Mouse (Mus musculus) midbrain, embryonic 10.5 days (tissue): ENCODE results near the gene Fbxo17. TPM values are rescaled to one million over a fixed set of nuclear protein-coding genes. Genes with fewer than 3 reads are reported as not detected.

ENCODE experiments used
- DNase-seq: peaks from one replicate; pipeline ENCODE4 v3.0.0-alpha.2; 2017; ENCODE audit warnings: low spot score
- H3K27ac ChIP-seq: fragments of 300-500 bp; sonication (generic); replicated peaks from 2 replicates; pipeline ENCODE4 v1.5.1; 2016; ENCODE audit warnings: mild to moderate bottlenecking
- H3K27me3 ChIP-seq: fragments of 300-500 bp; sonication (generic); 2 replicates; pipeline ENCODE4 v1.6.1; 2016; ENCODE audit warnings: low read depth, mild to moderate bottlenecking; ENCODE audit not compliant: poor library complexity, severe bottlenecking
- H3K36me3 ChIP-seq: fragments of 300-500 bp; sonication (generic); 2 replicates; pipeline ENCODE4 v1.6.1; 2016; ENCODE audit warnings: mild to moderate bottlenecking, moderate library complexity
- H3K4me1 ChIP-seq: fragments of 300-500 bp; sonication (generic); 2 replicates; pipeline ENCODE4 v1.6.1; 2016
- H3K4me3 ChIP-seq: fragments of 300-500 bp; sonication (generic); 2 replicates; pipeline ENCODE4 v1.5.1; 2016; ENCODE audit warnings: mild to moderate bottlenecking, moderate library complexity
- H3K9me3 ChIP-seq: fragments of 300-500 bp; sonication (generic); replicated peaks from 2 replicates; pipeline ENCODE4 v1.6.1; 2016; ENCODE audit warnings: mild to moderate bottlenecking
- WGBS: fragments of 180-500 bp; shearing (Covaris S2); methylation state at CpG from one replicate; pipeline ENCODE4 v1.1.7; 2016; 5-methylcytosine and 5-hydroxymethylcytosine counted together
- polyA plus RNA-seq: library from polyadenylated mRNA; unstranded; fragments of >200 nt; fragmentation: Nextera tagmentation; extraction: Ambion mirVana; gene quantifications from 2 replicates; pipeline ENCODE4 v1.2.1, GENCODE M21; 2016

Fbxo17 gene
- polyA plus RNA-seq, 1 experiment from 2014 or later: 9.0 TPM

GRCm38 (mm10) chr7:28720753-28721537 is 4.3 kb downstream of the Fbxo17 start:
- peak; percentile 20 for DNase-seq
- Histone ChIP-seq H3K36me3 (no peaks in the 10 kb centered on the region), H3K27me3 (no peaks in the 10 kb centered on the region), H3K4me1 (peaks cover 13% of the 10 kb centered on the region), H3K4me3 (no peak overlapping the region), H3K27ac (no peak overlapping the region), H3K9me3 (peaks cover 4% of the 10 kb centered on the region; the same call in 1 of the 2 replicates)
- WGBS: 74% methylated on average over 3 of the region's 3 CpGs

DNA sequence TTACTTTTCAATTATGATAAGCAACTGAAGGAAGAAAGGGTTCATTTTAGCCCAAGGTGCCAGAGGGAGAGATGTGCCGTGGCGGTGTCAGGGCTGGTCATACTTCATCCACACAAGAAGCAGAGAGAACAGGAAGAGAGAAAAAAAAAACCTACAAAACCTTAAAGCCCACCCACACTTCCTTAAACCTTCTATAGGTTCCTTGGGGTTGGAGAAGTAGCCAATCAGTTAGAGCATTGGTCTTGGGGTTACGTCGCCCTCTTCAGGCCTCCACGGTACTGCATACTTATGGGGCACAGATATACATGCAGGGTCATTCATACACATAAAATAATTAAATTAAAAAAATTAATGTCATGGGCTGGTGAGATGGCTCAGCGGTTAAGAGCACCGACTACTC is 5.5 kb downstream of the Fbxo17 start:
- Histone ChIP-seq H3K27me3 (no peaks in the 10 kb centered on the region), H3K4me3 (no peak overlapping the region), H3K9me3 (peaks cover 4% of the 10 kb centered on the region; the same call in 1 of the 2 replicates), H3K36me3 (no peaks in the 10 kb centered on the region), H3K27ac (no peak overlapping the region), H3K4me1 (peaks cover 5% of the 10 kb centered on the region)
- WGBS: 95% methylated on average over 7 of the region's 7 CpGs
- no peak for DNase-seq

- WGBS: 92% methylated on average over 2 of the region's 2 CpGs
- H3K36me3 ChIP-seq: no peaks in the 10 kb centered on the region
- H3K27me3 ChIP-seq: no peaks in the 10 kb centered on the region
- no peak overlapping the region for H3K4me3 ChIP-seq
- H3K9me3 ChIP-seq: peaks cover 4% of the 10 kb centered on the region; the same call in 1 of the 2 replicates
- no peak overlapping the region for H3K27ac ChIP-seq
- no peak for DNase-seq
- H3K4me1 ChIP-seq: peaks cover 3% of the 10 kb centered on the region; the same call in 1 of the 2 replicates
Observed at GRCm38 (mm10) chr7:28724613-28725012, 8.0 kb downstream of the Fbxo17 start.

DNA sequence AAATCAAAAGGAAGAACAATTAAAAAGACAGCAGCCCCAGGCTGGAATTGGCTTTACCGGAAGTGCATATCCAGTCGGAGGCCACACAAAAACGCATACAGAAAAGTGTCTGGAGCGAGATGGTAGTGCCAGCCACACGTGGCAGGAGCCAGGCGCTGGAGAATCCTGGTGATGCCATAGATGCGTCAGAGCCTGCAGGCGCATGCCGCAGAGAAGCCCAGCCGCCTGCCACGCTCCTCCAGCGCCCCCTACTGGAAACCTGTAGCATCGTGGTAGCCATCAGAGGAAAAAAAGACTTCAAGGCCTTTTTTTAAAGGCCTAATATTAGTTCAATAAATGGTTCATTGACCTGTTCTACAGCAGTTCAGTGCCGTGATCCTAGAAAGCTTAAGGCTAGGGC is 10.0 kb downstream of the Fbxo17 start:
- peaks cover 9% of the 10 kb centered on the region for H3K27me3 ChIP-seq
- WGBS: 11% methylated on average over 14 of the region's 14 CpGs
- H3K4me1 ChIP-seq: peaks cover 3% of the 10 kb centered on the region; the same call in 1 of the 2 replicates
- no peak overlapping the region for H3K4me3 ChIP-seq
- peaks cover 7% of the 10 kb centered on the region; the same call in 1 of the 2 replicates for H3K36me3 ChIP-seq
- peak; percentile 82 for DNase-seq
- H3K9me3 ChIP-seq: peaks cover 13% of the 10 kb centered on the region
- no peak overlapping the region for H3K27ac ChIP-seq

DNA sequence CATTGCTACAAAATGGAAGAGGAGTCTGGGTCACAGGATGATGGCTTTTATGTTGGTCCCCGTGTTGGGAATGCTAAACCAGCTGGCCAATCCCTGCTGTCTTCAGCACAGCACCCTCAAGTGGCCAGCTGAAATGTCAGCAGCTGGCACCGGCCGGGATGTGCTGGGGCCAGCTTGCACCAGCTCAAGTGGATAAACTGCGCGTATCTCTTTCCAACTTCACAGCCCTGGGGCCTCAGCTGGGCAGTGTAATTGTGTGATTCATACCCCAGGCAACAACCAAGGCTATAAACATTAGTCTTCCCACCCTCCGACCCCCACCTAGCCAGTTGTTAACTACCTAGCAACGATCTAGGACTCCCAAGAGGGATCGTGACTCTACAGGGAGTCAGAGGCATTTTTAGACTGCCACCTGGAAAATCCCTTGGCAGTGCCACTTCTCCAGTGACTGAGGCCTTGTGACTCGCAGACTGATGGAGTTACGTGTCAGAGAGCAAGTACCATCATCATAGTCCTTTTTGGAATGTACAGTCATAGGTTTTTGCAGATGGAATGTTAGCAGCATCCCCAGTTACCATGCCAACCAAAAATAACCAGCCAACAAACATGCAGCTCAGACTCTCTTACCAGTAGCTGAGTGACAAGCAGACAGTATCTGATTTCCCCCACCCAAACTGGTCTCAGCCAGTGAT is 11.2 kb downstream of the Fbxo17 start:
- Histone ChIP-seq H3K9me3 (peaks cover 17% of the 10 kb centered on the region), H3K27me3 (peaks cover 20% of the 10 kb centered on the region), H3K4me1 (peaks cover 10% of the 10 kb centered on the region), H3K36me3 (peaks cover 9% of the 10 kb centered on the region; the same call in 1 of the 2 replicates), H3K27ac (no peak overlapping the region), H3K4me3 (no peak overlapping the region)
- 63% methylated on average over 10 of the region's 10 CpGs for WGBS
- peak; percentile 24 for DNase-seq

- DNase-seq: peak; percentile 83
- peaks cover 27% of the 10 kb centered on the region for H3K27me3 ChIP-seq
- H3K4me3 ChIP-seq: peak overlapping the region; percentile 59
- H3K4me1 ChIP-seq: peaks cover 19% of the 10 kb centered on the region
- H3K27ac ChIP-seq: peak overlapping the region; percentile 72
- peaks cover 29% of the 10 kb centered on the region for H3K36me3 ChIP-seq
- WGBS: 3% methylated on average over 58 of the region's 58 CpGs
- H3K9me3 ChIP-seq: peaks cover 13% of the 10 kb centered on the region
Observed at GRCm38 (mm10) chr7:28732341-28733142, 15.9 kb downstream of the Fbxo17 start.

GRCm38 (mm10) chr7:28733211-28733610 is 16.6 kb downstream of the Fbxo17 start:
- Histone ChIP-seq H3K27ac (peak overlapping the region; percentile 72), H3K27me3 (peaks cover 27% of the 10 kb centered on the region), H3K4me3 (peak overlapping the region; percentile 59), H3K36me3 (peaks cover 36% of the 10 kb centered on the region), H3K4me1 (peaks cover 19% of the 10 kb centered on the region), H3K9me3 (peaks cover 13% of the 10 kb centered on the region)
- no peak for DNase-seq
- WGBS: 3% methylated on average over 11 of the region's 11 CpGs

GRCm38 (mm10) chr7:28735701-28736100 is 19.1 kb downstream of the Fbxo17 start:
- Histone ChIP-seq H3K36me3 (peaks cover 57% of the 10 kb centered on the region), H3K4me3 (no peak overlapping the region), H3K9me3 (peaks cover 13% of the 10 kb centered on the region), H3K4me1 (peaks cover 22% of the 10 kb centered on the region), H3K27ac (no peak overlapping the region), H3K27me3 (peaks cover 27% of the 10 kb centered on the region)
- 84% methylated on average over 6 of the region's 6 CpGs for WGBS
- no peak for DNase-seq

DNA sequence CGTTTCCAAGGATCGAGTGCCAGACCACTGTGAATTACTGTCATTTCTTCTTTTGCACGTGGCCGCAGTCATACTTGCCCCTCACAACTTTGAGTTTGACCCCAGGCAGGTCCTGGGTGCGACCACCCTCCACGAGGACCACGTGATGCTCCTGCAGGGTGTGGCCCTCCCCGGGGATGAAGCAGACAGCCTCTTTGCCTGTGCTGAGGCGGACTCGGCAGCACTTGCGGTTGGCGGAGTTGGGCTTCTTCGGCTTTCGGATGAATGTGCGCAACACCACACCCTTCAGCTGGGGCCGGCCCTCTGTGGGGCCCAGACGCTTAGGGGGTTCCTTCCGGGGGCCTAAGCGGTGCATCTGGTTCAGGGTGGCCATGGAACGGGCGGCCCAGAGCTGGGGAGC is 23.2 kb downstream of the Fbxo17 start:
- 95% methylated on average over 21 of the region's 21 CpGs for WGBS
- peak overlapping the region; percentile 14; the same call in 1 of the 2 replicates for H3K4me3 ChIP-seq
- no peak for DNase-seq

DNA sequence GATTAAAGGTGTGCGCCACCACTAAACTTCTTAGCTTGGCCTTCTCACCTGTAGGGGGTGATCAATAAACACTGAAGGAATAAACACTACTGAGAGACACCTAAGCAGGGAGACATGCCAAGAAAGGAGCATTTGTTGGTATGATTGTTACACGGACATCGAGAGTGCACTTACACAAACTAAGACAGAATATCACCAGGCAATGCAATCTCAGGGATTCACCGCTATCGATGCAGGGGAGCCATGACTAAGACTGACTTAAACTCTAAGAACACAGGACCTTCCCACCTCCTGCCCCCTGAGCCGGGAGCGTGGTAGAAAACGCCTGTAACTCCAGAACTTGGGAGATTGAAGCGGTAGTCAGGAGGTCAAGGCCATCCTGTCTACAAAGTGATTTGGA is 24.3 kb downstream of the Fbxo17 start:
- peaks cover 62% of the 10 kb centered on the region for H3K36me3 ChIP-seq

More for the DNA sequence above, 23.2 kb downstream of the Fbxo17 start:
- Histone ChIP-seq H3K4me1 (peaks cover 19% of the 10 kb centered on the region), H3K27ac (no peak overlapping the region), H3K36me3 (peaks cover 55% of the 10 kb centered on the region), H3K9me3 (no peaks in the 10 kb centered on the region), H3K27me3 (no peaks in the 10 kb centered on the region)

DNA sequence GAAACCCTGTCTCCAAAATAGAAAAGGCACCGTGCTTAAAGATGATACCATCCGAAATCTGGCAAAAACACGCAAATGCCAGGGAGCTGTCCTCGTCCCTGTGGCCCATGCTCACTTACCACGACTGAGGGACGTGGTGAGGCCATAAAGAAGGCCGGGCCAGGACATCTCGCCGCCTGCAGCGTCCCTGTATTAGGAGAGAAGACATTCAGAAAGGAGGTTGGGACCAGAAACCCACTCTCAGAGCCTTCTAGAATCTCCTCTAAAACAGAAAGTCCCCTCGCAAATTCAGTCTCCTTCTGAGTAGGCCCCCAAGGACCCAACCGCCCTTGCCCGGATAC is 24.7 kb downstream of the Fbxo17 start:
- WGBS: 2% methylated on average over 13 of the region's 13 CpGs
- Histone ChIP-seq H3K9me3 (no peaks in the 10 kb centered on the region), H3K4me1 (peaks cover 19% of the 10 kb centered on the region), H3K27me3 (no peaks in the 10 kb centered on the region), H3K4me3 (peak overlapping the region; percentile 81), H3K36me3 (peaks cover 62% of the 10 kb centered on the region), H3K27ac (peak overlapping the region; percentile 93)
- DNase-seq: no peak

More for the DNA sequence above, 24.3 kb downstream of the Fbxo17 start:
- no peaks in the 10 kb centered on the region for H3K9me3 ChIP-seq
- H3K4me1 ChIP-seq: peaks cover 19% of the 10 kb centered on the region
- DNase-seq: no peak
- H3K27ac ChIP-seq: peak overlapping the region; percentile 93
- WGBS: 46% methylated on average over 9 of the region's 9 CpGs
- H3K27me3 ChIP-seq: no peaks in the 10 kb centered on the region
- H3K4me3 ChIP-seq: peak overlapping the region; percentile 81

DNA sequence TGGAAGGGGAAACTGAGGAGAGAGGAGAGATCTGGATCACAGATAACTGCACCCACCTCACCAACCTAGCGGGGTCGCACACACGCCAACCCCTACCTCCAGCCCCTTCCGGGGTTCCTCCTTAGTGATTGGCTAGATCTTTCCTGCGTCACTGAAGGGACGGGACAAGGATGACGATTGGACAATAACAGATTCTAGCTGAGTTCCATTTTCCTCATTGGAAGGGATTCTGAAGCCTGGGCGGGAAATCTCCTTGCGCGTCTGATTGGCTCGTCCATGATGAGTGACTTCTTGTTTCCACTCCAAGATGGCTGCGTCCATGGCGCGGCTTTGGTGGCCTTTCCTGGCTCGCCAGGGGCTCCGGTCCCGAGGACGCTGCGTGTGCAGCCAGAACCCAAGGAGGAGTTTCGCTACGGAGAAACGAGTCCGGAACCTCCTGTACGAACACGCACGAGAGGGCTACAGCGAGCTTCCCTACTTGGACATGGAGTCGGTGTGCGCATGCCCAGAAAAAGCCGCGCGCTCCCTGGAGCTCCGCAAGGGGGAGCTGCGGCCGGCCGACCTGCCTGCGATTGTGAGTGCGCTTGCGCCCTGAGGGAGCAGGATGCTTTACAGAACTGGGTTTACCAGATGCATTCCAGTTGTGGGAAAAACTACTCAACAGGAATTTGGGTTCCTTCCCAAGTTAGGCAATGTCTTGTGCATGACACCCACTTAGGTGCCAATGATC is 25.3 kb downstream of the Fbxo17 start, which contains the start of the genes Mrps12 and Sars2:
TSS of gene Mrps12 (minus strand) at position 112 of the 730 bp plus-strand sequence.
TSS of gene Sars2 (plus strand) at position 284 of the 730 bp plus-strand sequence.
- Histone ChIP-seq H3K27ac (peak within 1 kb of the TSS; percentile 93), H3K4me1 (peaks cover 19% of the 10 kb centered on the region), H3K27me3 (no peaks in the 10 kb centered on the region), H3K9me3 (no peaks in the 10 kb centered on the region), H3K36me3 (peaks cover 62% of the 10 kb centered on the region), H3K4me3 (peak within 1 kb of the TSS; percentile 81)
- WGBS: under 1% methylated on average over 39 of the region's 39 CpGs
- DNase-seq: peak; percentile 96
